Mouse (Mus musculus) lung, postnatal 0 days (tissue): ENCODE measurements around the gene Atg4b. TPM values are rescaled to one million over a fixed set of nuclear protein-coding genes. Genes with fewer than 3 reads are reported as not detected.

Experiments used
- ATAC-seq: fragments of 200-750 bp; cut with Nextera tagmentation; 2 replicates; pipeline ENCODE4 v1.8.0; 2017; ENCODE audit warnings: moderate library complexity
- DNase-seq: peaks from one replicate; pipeline ENCODE4 v3.0.0-alpha.2; 2016; ENCODE audit warnings: low spot score
- H3K27ac ChIP-seq: fragments of 300-500 bp; sonication (generic); 2 replicates; pipeline ENCODE4 v1.5.1; 2014; ENCODE audit warnings: antibody characterized with exemption, mild to moderate bottlenecking, low read length, mixed read lengths
- H3K27me3 ChIP-seq: fragments of 300-500 bp; sonication (generic); replicated peaks from 2 replicates; pipeline ENCODE4 v1.6.1; 2014; ENCODE audit warnings: low read length, mixed read lengths; ENCODE audit not compliant: insufficient read depth
- H3K36me3 ChIP-seq: fragments of 300-500 bp; sonication (generic); 2 replicates; pipeline ENCODE4 v1.6.1; 2014; ENCODE audit warnings: low read length, mixed read lengths; ENCODE audit not compliant: insufficient read depth
- H3K4me1 ChIP-seq: fragments of 300-500 bp; sonication (generic); 2 replicates; pipeline ENCODE4 v1.6.1; 2014; ENCODE audit warnings: antibody characterized with exemption, low read depth, low read length, mixed read lengths; ENCODE audit not compliant: insufficient read depth
- H3K4me2 ChIP-seq: fragments of 300-500 bp; sonication (generic); replicated peaks from 2 replicates; pipeline ENCODE4 v1.6.1; 2014; ENCODE audit warnings: low read depth, mild to moderate bottlenecking, low read length, moderate library complexity, mixed read lengths
- H3K4me3 ChIP-seq: fragments of 300-500 bp; sonication (generic); 2 replicates; pipeline ENCODE4 v1.5.1; 2014; ENCODE audit warnings: low read depth, low read length
- H3K9ac ChIP-seq: fragments of 300-500 bp; sonication (generic); replicated peaks from 2 replicates; pipeline ENCODE4 v1.6.1; 2014; ENCODE audit warnings: low read depth, mild to moderate bottlenecking
- H3K9me3 ChIP-seq: fragments of 300-500 bp; sonication (generic); 2 replicates; pipeline ENCODE4 v1.6.1; 2016; ENCODE audit warnings: low read length, mixed read lengths
- CTCF ChIP-seq: IDR thresholded peaks from 2 replicates; pipeline ENCODE4 v1.5.1; 2016; ENCODE audit warnings: antibody characterized with exemption, mild to moderate bottlenecking
- EP300 ChIP-seq: IDR thresholded peaks from 2 replicates; pipeline ENCODE4 v1.6.1; 2016; ENCODE audit warnings: antibody characterized with exemption, mild to moderate bottlenecking, control low read depth
- WGBS: fragments of 180-500 bp; shearing (Covaris S2); extraction: QIAGEN DNeasy Blood & Tissue Kit; methylation state at CpG from one replicate; pipeline ENCODE4 v1.1.7; 2014; 5-methylcytosine and 5-hydroxymethylcytosine counted together
- polyA plus RNA-seq: library from polyadenylated mRNA; unstranded; fragments of >200 nt; fragmentation: Nextera tagmentation; extraction: Ambion mirVana; gene quantifications from 2 replicates; pipeline ENCODE4 v1.2.1, GENCODE M21; 2015

The Atg4b gene
- polyA plus RNA-seq, 1 experiment from 2014 or later: 54.2 TPM

GRCm38 (mm10) chr1:93804818-93805217, 53.5 kb downstream of the Atg4b start:
- H3K36me3 ChIP-seq: peaks cover 4% of the 10 kb centered on the region; the same call in 1 of the 2 replicates
- no peak overlapping the region for H3K27ac ChIP-seq
- TF ChIP-seq CTCF (no peak), EP300 (no peak)
- no peak overlapping the region for H3K9ac ChIP-seq
- no peaks in the 10 kb centered on the region for H3K9me3 ChIP-seq
- DNase-seq (no peak), ATAC-seq (no peak)
- 55% methylated on average over 4 of the region's 4 CpGs for WGBS
- no peaks in the 10 kb centered on the region for H3K27me3 ChIP-seq
- H3K4me1 ChIP-seq: peaks cover 4% of the 10 kb centered on the region; the same call in 1 of the 2 replicates
- peak overlapping the region; percentile 83; the same call in 1 of the 2 replicates for H3K4me3 ChIP-seq
- peak overlapping the region; percentile 85 for H3K4me2 ChIP-seq

GRCm38 (mm10) chr1:93805221-93805951, 54.1 kb downstream of the Atg4b start:
- DNase-seq: no peak
- no peak overlapping the region for H3K27ac ChIP-seq
- no peaks in the 10 kb centered on the region for H3K27me3 ChIP-seq
- H3K9me3 ChIP-seq: no peaks in the 10 kb centered on the region
- peaks cover 5% of the 10 kb centered on the region; the same call in 1 of the 2 replicates for H3K36me3 ChIP-seq
- no peak overlapping the region for H3K4me2 ChIP-seq
- no peak overlapping the region for H3K9ac ChIP-seq
- H3K4me3 ChIP-seq: no peak overlapping the region
- H3K4me1 ChIP-seq: peaks cover 4% of the 10 kb centered on the region; the same call in 1 of the 2 replicates
- WGBS: 61% methylated on average over 5 of the region's 5 CpGs
- no peak for TF ChIP-seq CTCF
- no peak for TF ChIP-seq EP300
- ATAC-seq: no peak

- peaks cover 28% of the 10 kb centered on the region; the same call in 1 of the 2 replicates for H3K36me3 ChIP-seq
Observed at GRCm38 (mm10) chr1:93808871-93809270, 57.6 kb downstream of the Atg4b start.

GRCm38 (mm10) chr1:93810011-93810410, 58.7 kb downstream of the Atg4b start:
- DNase-seq (no peak), ATAC-seq (no peak)
- Histone ChIP-seq H3K27me3 (no peaks in the 10 kb centered on the region), H3K4me3 (no peak overlapping the region), H3K9me3 (no peaks in the 10 kb centered on the region), H3K9ac (no peak overlapping the region), H3K36me3 (peaks cover 37% of the 10 kb centered on the region; the same call in 1 of the 2 replicates), H3K27ac (no peak overlapping the region), H3K4me1 (no peaks in the 10 kb centered on the region), H3K4me2 (no peak overlapping the region)
- 96% methylated on average over 3 of the region's 3 CpGs for whole genome bisulfite sequencing
- TF ChIP-seq CTCF (no peak), EP300 (no peak)

More at GRCm38 (mm10) chr1:93808871-93809270, 57.6 kb downstream of the Atg4b start:
- Histone ChIP-seq H3K27me3 (no peaks in the 10 kb centered on the region), H3K4me1 (peaks cover 4% of the 10 kb centered on the region; the same call in 1 of the 2 replicates), H3K4me2 (no peak overlapping the region), H3K9ac (no peak overlapping the region), H3K9me3 (no peaks in the 10 kb centered on the region), H3K4me3 (no peak overlapping the region), H3K27ac (no peak overlapping the region)
- DNase-seq (no peak), ATAC-seq (no peak)
- 69% methylated on average over 4 of the region's 4 CpGs for WGBS
- TF ChIP-seq EP300 (no peak), CTCF (no peak)

- Histone ChIP-seq H3K4me2 (no peak overlapping the region), H3K9me3 (no peaks in the 10 kb centered on the region), H3K9ac (no peak overlapping the region), H3K36me3 (peaks cover 49% of the 10 kb centered on the region; the same call in 1 of the 2 replicates), H3K4me1 (no peaks in the 10 kb centered on the region), H3K4me3 (no peak overlapping the region), H3K27ac (no peak overlapping the region), H3K27me3 (no peaks in the 10 kb centered on the region)
- TF ChIP-seq CTCF: no peak
- TF ChIP-seq EP300: no peak
- WGBS: 85% methylated on average over 8 of the region's 8 CpGs
- ATAC-seq: no peak
- no peak for DNase-seq
Observed at GRCm38 (mm10) chr1:93811495-93812039, 60.3 kb downstream of the Atg4b start.

- 92% methylated on average over 8 of the region's 8 CpGs for WGBS
- Histone ChIP-seq H3K4me3 (no peak overlapping the region), H3K36me3 (peaks cover 55% of the 10 kb centered on the region), H3K4me1 (no peaks in the 10 kb centered on the region), H3K9me3 (no peaks in the 10 kb centered on the region), H3K27me3 (no peaks in the 10 kb centered on the region), H3K27ac (no peak overlapping the region), H3K4me2 (no peak overlapping the region), H3K9ac (no peak overlapping the region)
- ATAC-seq (no peak), DNase-seq (no peak)
- no peak for TF ChIP-seq CTCF
- TF ChIP-seq EP300: no peak
Observed at GRCm38 (mm10) chr1:93817823-93818532, 66.7 kb downstream of the Atg4b start.
